Mouse (Mus musculus): ENCODE data around the gene Luc7l3. TPM values are rescaled to one million over a fixed set of nuclear protein-coding genes. Genes with fewer than 3 reads are reported as not detected.

Gene Luc7l3
- polyA plus RNA-seq, 1 experiment from 2014 or later = 116 TPM

DNA sequence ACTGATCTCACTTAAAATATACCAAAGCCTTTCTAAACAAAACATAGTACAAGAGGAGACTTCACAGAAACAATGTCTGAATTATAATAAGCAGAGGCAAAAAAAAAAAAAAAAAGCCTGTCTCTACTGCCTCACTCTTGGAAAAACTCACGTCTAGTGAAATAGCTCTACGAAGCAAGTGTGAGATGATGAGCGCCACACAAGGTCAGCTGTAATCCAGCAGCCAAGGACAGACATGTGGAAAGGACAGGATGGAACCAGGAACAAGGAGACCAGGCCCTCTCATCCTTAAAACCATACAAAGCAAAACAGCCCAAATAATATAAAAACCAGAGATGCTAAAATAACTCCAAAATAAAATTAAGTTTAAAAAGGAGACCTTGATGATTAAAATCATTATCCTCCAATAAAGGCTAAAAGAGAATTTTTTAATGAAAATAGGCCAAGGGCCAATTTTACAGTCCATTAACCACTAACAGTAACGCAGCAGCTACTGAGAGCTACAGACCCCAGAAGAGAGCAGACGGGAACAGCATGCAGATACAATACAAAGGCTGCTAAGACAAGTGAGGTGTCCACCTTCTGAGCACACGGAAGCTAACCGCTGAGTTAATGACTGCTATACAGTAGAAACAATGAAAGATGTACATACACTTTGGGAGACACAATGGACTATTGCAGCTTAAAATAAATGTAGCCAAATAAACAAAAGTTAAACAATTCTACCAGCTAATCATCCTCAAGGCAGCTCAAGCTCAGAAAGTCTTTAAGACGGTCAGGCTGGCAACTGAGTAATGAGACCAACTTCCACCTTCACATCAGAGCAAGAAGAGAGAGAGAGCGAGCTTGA is 26.6 kb downstream of the Luc7l3 start:
- Histone ChIP-seq H3K4me3 (ENCODE audit: low read depth, low read length) (no peak overlapping the region), H3K27me3 (ENCODE audit: control insufficient read depth, insufficient read depth, low read length) (no peaks in the 10 kb centered on the region), H3K36me3 (ENCODE audit: control insufficient read depth, insufficient read depth, low read length) (peaks cover 11% of the 10 kb centered on the region), H3K4me1 (ENCODE audit: control insufficient read depth, insufficient read depth, low read length) (no peaks in the 10 kb centered on the region), H3K27ac (ENCODE audit: low read depth, low read length) (no peak overlapping the region), H3K9ac (ENCODE audit: low read length) (no peak overlapping the region), H3K9me3 (ENCODE audit: control insufficient read depth, low read length) (no peaks in the 10 kb centered on the region), H3K4me2 (ENCODE audit: low read depth) (no peak overlapping the region)
- WGBS = 72% methylated on average over 9 of the region's 9 CpGs
- ATAC-seq (ENCODE audit: insufficient read depth, low FRiP score, low TSS enrichment) = no peak
- DNase-seq (ENCODE audit: low spot score) = no peak

GRCm38 (mm10) chr11:94290062-94290740 is 31.6 kb downstream of the Luc7l3 start:
- ATAC-seq (ENCODE audit: insufficient read depth, low FRiP score, low TSS enrichment) = no peak
- 95% methylated on average over 10 of the region's 10 CpGs for WGBS
- Histone ChIP-seq H3K9ac (ENCODE audit: low read length) (no peak overlapping the region), H3K27ac (ENCODE audit: low read depth, low read length) (no peak overlapping the region), H3K4me1 (ENCODE audit: control insufficient read depth, insufficient read depth, low read length) (no peaks in the 10 kb centered on the region), H3K9me3 (ENCODE audit: control insufficient read depth, low read length) (no peaks in the 10 kb centered on the region), H3K4me2 (ENCODE audit: low read depth) (no peak overlapping the region), H3K36me3 (ENCODE audit: control insufficient read depth, insufficient read depth, low read length) (peaks cover 12% of the 10 kb centered on the region), H3K4me3 (ENCODE audit: low read depth, low read length) (no peak overlapping the region), H3K27me3 (ENCODE audit: control insufficient read depth, insufficient read depth, low read length) (no peaks in the 10 kb centered on the region)
- DNase-seq (ENCODE audit: low spot score) = no peak

GRCm38 (mm10) chr11:94287105-94287504 is 34.7 kb downstream of the Luc7l3 start:
- DNase-seq (ENCODE audit: low spot score) (no peak), ATAC-seq (ENCODE audit: insufficient read depth, low FRiP score, low TSS enrichment) (no peak)
- Histone ChIP-seq H3K27ac (ENCODE audit: low read depth, low read length) (no peak overlapping the region), H3K4me1 (ENCODE audit: control insufficient read depth, insufficient read depth, low read length) (no peaks in the 10 kb centered on the region), H3K36me3 (ENCODE audit: control insufficient read depth, insufficient read depth, low read length) (peaks cover 9% of the 10 kb centered on the region; the same call in 1 of the 2 replicates), H3K4me3 (ENCODE audit: low read depth, low read length) (no peak overlapping the region), H3K4me2 (ENCODE audit: low read depth) (no peak overlapping the region), H3K9ac (ENCODE audit: low read length) (no peak overlapping the region), H3K27me3 (ENCODE audit: control insufficient read depth, insufficient read depth, low read length) (no peaks in the 10 kb centered on the region), H3K9me3 (ENCODE audit: control insufficient read depth, low read length) (no peaks in the 10 kb centered on the region)
- WGBS = 91% methylated on average over 5 of the region's 5 CpGs

GRCm38 (mm10) chr11:94285886-94286574 is 35.8 kb downstream of the Luc7l3 start:
- no peak for DNase-seq (ENCODE audit: low spot score)
- ATAC-seq (ENCODE audit: insufficient read depth, low FRiP score, low TSS enrichment) = no peak
- no peak overlapping the region for H3K4me3 ChIP-seq (ENCODE audit: low read depth, low read length)
- no peaks in the 10 kb centered on the region for H3K4me1 ChIP-seq (ENCODE audit: control insufficient read depth, insufficient read depth, low read length)
- H3K27me3 ChIP-seq (ENCODE audit: control insufficient read depth, insufficient read depth, low read length) = no peaks in the 10 kb centered on the region
- WGBS = 90% methylated on average over 11 of the region's 11 CpGs
- no peaks in the 10 kb centered on the region for H3K9me3 ChIP-seq (ENCODE audit: control insufficient read depth, low read length)
- H3K27ac ChIP-seq (ENCODE audit: low read depth, low read length) = no peak overlapping the region
- no peak overlapping the region for H3K4me2 ChIP-seq (ENCODE audit: low read depth)
- H3K9ac ChIP-seq (ENCODE audit: low read length) = no peak overlapping the region
- H3K36me3 ChIP-seq (ENCODE audit: control insufficient read depth, insufficient read depth, low read length) = peaks cover 9% of the 10 kb centered on the region; the same call in 1 of the 2 replicates

- H3K27me3 ChIP-seq (ENCODE audit: control insufficient read depth, insufficient read depth, low read length) = no peaks in the 10 kb centered on the region
- no peak overlapping the region for H3K4me3 ChIP-seq (ENCODE audit: low read depth, low read length)
- ATAC-seq (ENCODE audit: insufficient read depth, low FRiP score, low TSS enrichment) (no peak), DNase-seq (ENCODE audit: low spot score) (no peak)
- no peak overlapping the region for H3K4me2 ChIP-seq (ENCODE audit: low read depth)
- H3K9ac ChIP-seq (ENCODE audit: low read length) = no peak overlapping the region
- peaks cover 6% of the 10 kb centered on the region; the same call in 1 of the 2 replicates for H3K36me3 ChIP-seq (ENCODE audit: control insufficient read depth, insufficient read depth, low read length)
- no peaks in the 10 kb centered on the region for H3K4me1 ChIP-seq (ENCODE audit: control insufficient read depth, insufficient read depth, low read length)
- H3K27ac ChIP-seq (ENCODE audit: low read depth, low read length) = no peak overlapping the region
- no peaks in the 10 kb centered on the region for H3K9me3 ChIP-seq (ENCODE audit: control insufficient read depth, low read length)
- WGBS = 95% methylated on average over 6 of the region's 6 CpGs
Measured at GRCm38 (mm10) chr11:94283536-94284099, 38.2 kb downstream of the Luc7l3 start.

GRCm38 (mm10) chr11:94282291-94282690 is 39.5 kb downstream of the Luc7l3 start:
- H3K36me3 ChIP-seq (ENCODE audit: control insufficient read depth, insufficient read depth, low read length) = peaks cover 2% of the 10 kb centered on the region; the same call in 1 of the 2 replicates
- H3K4me2 ChIP-seq (ENCODE audit: low read depth) = no peak overlapping the region
- H3K4me3 ChIP-seq (ENCODE audit: low read depth, low read length) = no peak overlapping the region
- no peaks in the 10 kb centered on the region for H3K27me3 ChIP-seq (ENCODE audit: control insufficient read depth, insufficient read depth, low read length)
- DNase-seq (ENCODE audit: low spot score) (no peak), ATAC-seq (ENCODE audit: insufficient read depth, low FRiP score, low TSS enrichment) (no peak)
- 69% methylated on average over 5 of the region's 5 CpGs for WGBS
- no peaks in the 10 kb centered on the region for H3K9me3 ChIP-seq (ENCODE audit: control insufficient read depth, low read length)
- H3K9ac ChIP-seq (ENCODE audit: low read length) = no peak overlapping the region
- H3K4me1 ChIP-seq (ENCODE audit: control insufficient read depth, insufficient read depth, low read length) = no peaks in the 10 kb centered on the region
- H3K27ac ChIP-seq (ENCODE audit: low read depth, low read length) = no peak overlapping the region

DNA sequence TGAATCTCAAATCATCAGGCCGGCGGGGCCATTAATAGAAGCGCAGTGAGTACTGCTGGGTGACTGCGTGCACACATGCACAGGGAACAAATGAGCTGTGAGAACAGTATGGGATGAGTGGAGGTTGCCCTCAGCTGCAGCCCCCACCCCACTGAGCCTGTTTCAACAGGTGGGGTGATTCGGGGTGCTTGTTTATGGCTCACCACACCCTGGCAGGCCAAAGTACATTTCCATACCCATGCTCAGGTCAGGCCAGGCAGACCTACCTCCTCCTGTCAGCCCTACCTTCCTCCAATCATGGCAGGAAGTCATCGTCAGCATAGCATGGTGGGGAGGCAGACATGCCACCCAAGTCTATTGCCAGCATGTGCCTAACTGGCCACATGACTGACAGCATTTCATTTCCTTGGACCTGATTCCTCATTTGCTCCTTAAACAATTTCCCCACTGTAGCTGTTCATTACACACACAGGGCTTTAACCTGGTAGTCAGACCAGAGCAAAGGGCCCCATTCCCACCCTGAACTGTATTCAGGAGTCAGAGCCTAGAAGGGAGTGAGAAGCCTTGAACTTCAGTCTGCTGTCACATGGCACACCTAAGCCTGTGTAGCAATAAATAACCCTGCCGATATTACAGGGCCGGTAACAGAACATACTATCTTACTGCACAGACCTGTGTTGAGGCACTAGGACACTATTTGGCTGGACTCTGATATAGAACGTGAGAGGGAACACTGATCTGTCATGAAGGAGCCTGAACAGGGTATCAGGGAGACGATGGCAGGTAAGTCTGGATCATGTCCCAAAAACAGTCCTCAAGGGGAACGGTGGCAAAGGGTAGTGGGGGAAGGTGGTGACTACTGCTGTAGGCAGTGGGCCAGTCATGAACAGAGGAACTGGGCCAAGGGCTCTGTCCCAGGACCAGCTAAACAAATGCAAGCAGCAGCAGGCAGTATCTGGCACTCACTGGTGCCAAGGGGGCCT is 40.3 kb downstream of the Luc7l3 start, which contains the start of gene Gm21885:
Gene Gm21885, plus strand, starts transcription at position 675 of the 983 bp plus-strand sequence.
- no peak for DNase-seq (ENCODE audit: low spot score)
- ATAC-seq (ENCODE audit: insufficient read depth, low FRiP score, low TSS enrichment) = no peak
- Histone ChIP-seq H3K9ac (ENCODE audit: low read length) (no peak within 1 kb of the TSS), H3K4me2 (ENCODE audit: low read depth) (no peak within 1 kb of the TSS), H3K27me3 (ENCODE audit: control insufficient read depth, insufficient read depth, low read length) (no peaks in the 10 kb centered on the region), H3K27ac (ENCODE audit: low read depth, low read length) (no peak within 1 kb of the TSS), H3K4me3 (ENCODE audit: low read depth, low read length) (no peak within 1 kb of the TSS), H3K36me3 (ENCODE audit: control insufficient read depth, insufficient read depth, low read length) (no peaks in the 10 kb centered on the region), H3K4me1 (ENCODE audit: control insufficient read depth, insufficient read depth, low read length) (peaks cover 3% of the 10 kb centered on the region), H3K9me3 (ENCODE audit: control insufficient read depth, low read length) (no peaks in the 10 kb centered on the region)
- 89% methylated on average over 11 of the region's 11 CpGs for WGBS

All from neural tube, embryonic 11.5 days (tissue).